Mouse (Mus musculus): Measurements from ENCODE around the gene Ppil1.
A peak's percentile ranks its signal among the peaks of the same experiment; 100 is the strongest.

The Ppil1 gene

GRCm38 (mm10) chr17:29263840-29264633, at the start of gene Ppil1:
Ppil1 (minus strand) TSS chr17:29264186.
- DNase-seq (ENCODE audit: low spot score in 2 of 2) = peak; percentile 78 to 84

- DNase-seq (ENCODE audit: low spot score in 2 of 2) = no peak
Observed at GRCm38 (mm10) chr17:29313300-29313699, 49.3 kb upstream of the Ppil1 start.

GRCm38 (mm10) chr17:29312082-29312481, 48.1 kb upstream of the Ppil1 start:
- DNase-seq (ENCODE audit: low spot score in 2 of 2) = no peak

- DNase-seq (ENCODE audit: low spot score in 2 of 2) = no peak
Observed at GRCm38 (mm10) chr17:29311602-29312001, 47.6 kb upstream of the Ppil1 start.

- no peak for DNase-seq (ENCODE audit: low spot score in 2 of 2)
Observed at GRCm38 (mm10) chr17:29310056-29310623, 46.2 kb upstream of the Ppil1 start.

- no peak for DNase-seq (ENCODE audit: low spot score in 2 of 2)
Observed at GRCm38 (mm10) chr17:29305871-29306270, 41.9 kb upstream of the Ppil1 start.

- no peak for DNase-seq (ENCODE audit: low spot score in 2 of 2)
Observed at GRCm38 (mm10) chr17:29305058-29305806, 41.2 kb upstream of the Ppil1 start.

- no peak for DNase-seq (ENCODE audit: low spot score in 2 of 2)
Observed at GRCm38 (mm10) chr17:29304376-29305057, 40.5 kb upstream of the Ppil1 start.

- DNase-seq (ENCODE audit: low spot score in 2 of 2) = no peak
Observed at GRCm38 (mm10) chr17:29303856-29304255, 39.9 kb upstream of the Ppil1 start.

- no peak for DNase-seq (ENCODE audit: low spot score in 2 of 2)
Observed at GRCm38 (mm10) chr17:29303087-29303486, 39.1 kb upstream of the Ppil1 start.

GRCm38 (mm10) chr17:29302149-29302548, 38.2 kb upstream of the Ppil1 start:
- no peak for DNase-seq (ENCODE audit: low spot score in 2 of 2)

- DNase-seq (ENCODE audit: low spot score in 2 of 2) = no peak
Observed at GRCm38 (mm10) chr17:29301421-29301820, 37.4 kb upstream of the Ppil1 start.

- no peak for DNase-seq (ENCODE audit: low spot score in 2 of 2)
Observed at GRCm38 (mm10) chr17:29300926-29301325, 36.9 kb upstream of the Ppil1 start.

GRCm38 (mm10) chr17:29299282-29299681, 35.3 kb upstream of the Ppil1 start:
- DNase-seq (ENCODE audit: low spot score in 2 of 2) = no peak

- no peak for DNase-seq (ENCODE audit: low spot score in 2 of 2)
Observed at GRCm38 (mm10) chr17:29297813-29298212, 33.8 kb upstream of the Ppil1 start.

GRCm38 (mm10) chr17:29297321-29297720, 33.3 kb upstream of the Ppil1 start:
- DNase-seq (ENCODE audit: low spot score in 2 of 2) = no peak

- no peak for DNase-seq (ENCODE audit: low spot score in 2 of 2)
Observed at GRCm38 (mm10) chr17:29295835-29296234, 31.8 kb upstream of the Ppil1 start.

- DNase-seq (ENCODE audit: low spot score in 2 of 2) = no peak
Observed at GRCm38 (mm10) chr17:29293807-29294605, 30.0 kb upstream of the Ppil1 start.

GRCm38 (mm10) chr17:29292996-29293395, 29.0 kb upstream of the Ppil1 start:
- no peak for DNase-seq (ENCODE audit: low spot score in 2 of 2)

GRCm38 (mm10) chr17:29291793-29292192, 27.8 kb upstream of the Ppil1 start:
- DNase-seq (ENCODE audit: low spot score in 2 of 2) = no peak

Data from urinary bladder, postnatal 4 days (tissue).